Mouse (Mus musculus) kidney, postnatal 0 days (tissue): ENCODE measurements around the gene Nbea. TPM values are rescaled to one million over a fixed set of nuclear protein-coding genes. Genes with fewer than 3 reads are reported as not detected.

Experiments used
- ATAC-seq: fragments of 200-750 bp; cut with Nextera tagmentation; replicated peaks from 2 replicates; pipeline ENCODE4 v1.8.0; 2017; ENCODE audit warnings: low read depth, moderate number of reproducible peaks, moderate TSS enrichment, moderate library complexity; ENCODE audit not compliant: low FRiP score
- DNase-seq: peaks from one replicate; pipeline ENCODE4 v3.0.0-alpha.2; 2016; ENCODE audit warnings: low spot score
- H3K27ac ChIP-seq: fragments of 300-500 bp; sonication (generic); 2 replicates; pipeline ENCODE4 v1.5.1; 2014; ENCODE audit warnings: mild to moderate bottlenecking
- H3K27me3 ChIP-seq: fragments of 300-500 bp; sonication (generic); 2 replicates; pipeline ENCODE4 v1.6.1; 2014; ENCODE audit warnings: low read length, mixed read lengths; ENCODE audit not compliant: insufficient read depth
- H3K36me3 ChIP-seq: fragments of 300-500 bp; sonication (generic); 2 replicates; pipeline ENCODE4 v1.6.1; 2014; ENCODE audit warnings: low read length, mixed read lengths; ENCODE audit not compliant: insufficient read depth
- H3K4me1 ChIP-seq: fragments of 300-500 bp; sonication (generic); replicated peaks from 2 replicates; pipeline ENCODE4 v1.6.1; 2014; ENCODE audit warnings: antibody characterized with exemption, low read length, mixed read lengths; ENCODE audit not compliant: insufficient read depth
- H3K4me2 ChIP-seq: fragments of 300-500 bp; sonication (generic); 2 replicates; pipeline ENCODE4 v1.6.1; 2014; ENCODE audit warnings: mild to moderate bottlenecking, low read length, moderate library complexity, mixed read lengths
- H3K4me3 ChIP-seq: fragments of 300-500 bp; sonication (generic); replicated peaks from 2 replicates; pipeline ENCODE4 v1.5.1; 2014; ENCODE audit warnings: low read depth, low read length
- H3K9ac ChIP-seq: fragments of 300-500 bp; sonication (generic); 2 replicates; pipeline ENCODE4 v1.6.1; 2014; ENCODE audit warnings: low read depth, low read length
- H3K9me3 ChIP-seq: fragments of 300-500 bp; sonication (generic); replicated peaks from 2 replicates; pipeline ENCODE4 v1.6.1; 2016; ENCODE audit warnings: low read length, inconsistent platforms, mixed read lengths
- CTCF ChIP-seq: IDR thresholded peaks from 2 replicates; pipeline ENCODE4 v1.5.1; 2016; ENCODE audit warnings: antibody characterized with exemption, low read depth, mild to moderate bottlenecking, moderate library complexity
- WGBS: fragments of 180-500 bp; shearing (Covaris S2); extraction: QIAGEN DNeasy Blood & Tissue Kit; methylation state at CpG from one replicate; pipeline ENCODE4 v1.1.7; 2014; 5-methylcytosine and 5-hydroxymethylcytosine counted together
- polyA plus RNA-seq: library from polyadenylated mRNA; unstranded; fragments of >200 nt; fragmentation: Nextera tagmentation; extraction: Ambion mirVana; gene quantifications from 2 replicates; pipeline ENCODE4 v1.2.1, GENCODE M21; 2015

Nbea gene
- polyA plus RNA-seq, 1 experiment from 2014 or later: 8.6 TPM

DNA sequence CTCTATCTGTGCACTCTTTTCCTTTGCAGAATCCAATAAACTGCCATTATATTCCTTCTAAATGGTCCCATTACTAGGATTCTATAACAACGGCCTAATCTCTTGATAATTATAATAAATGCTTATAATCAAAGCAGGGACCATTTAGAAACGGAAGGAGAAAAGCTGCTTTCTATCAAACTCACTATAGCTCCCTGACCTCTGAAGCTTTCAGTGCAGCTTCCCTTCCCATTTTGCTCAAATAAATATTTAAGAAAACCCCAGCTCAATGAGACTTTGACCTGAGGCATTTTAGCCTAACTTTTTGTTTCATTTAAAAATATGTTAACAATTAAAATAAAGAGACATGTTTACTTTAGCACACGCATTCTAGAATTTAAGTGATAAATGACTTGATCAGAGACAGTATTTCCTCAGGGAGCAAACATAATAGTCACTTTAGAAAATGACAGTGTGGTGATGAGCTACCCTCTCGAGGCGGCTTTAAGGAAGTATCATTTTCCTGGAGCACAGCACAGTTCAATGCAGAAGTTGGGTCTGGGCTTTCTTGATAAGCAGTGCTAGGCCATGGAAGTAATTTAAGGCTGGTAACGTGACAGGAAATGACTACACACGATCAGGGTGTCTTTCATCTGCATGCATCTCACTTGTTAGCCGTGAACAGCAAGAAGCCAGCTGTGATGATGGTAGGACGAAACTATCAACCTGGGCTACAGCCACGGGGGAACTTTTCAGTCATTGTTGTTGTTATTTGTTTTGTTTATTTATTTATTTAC is 354.8 kb downstream of the Nbea start:
- H3K9me3 ChIP-seq: no peaks in the 10 kb centered on the region
- no peak overlapping the region for H3K4me2 ChIP-seq
- H3K36me3 ChIP-seq: no peaks in the 10 kb centered on the region
- H3K27ac ChIP-seq: no peak overlapping the region
- ATAC-seq (no peak), DNase-seq (peak; percentile 56)
- WGBS: 33% methylated on average over 10 of the region's 10 CpGs
- no peak overlapping the region for H3K4me3 ChIP-seq
- H3K4me1 ChIP-seq: no peaks in the 10 kb centered on the region
- H3K9ac ChIP-seq: no peak overlapping the region
- H3K27me3 ChIP-seq: no peaks in the 10 kb centered on the region
- no peak for TF ChIP-seq CTCF

DNA sequence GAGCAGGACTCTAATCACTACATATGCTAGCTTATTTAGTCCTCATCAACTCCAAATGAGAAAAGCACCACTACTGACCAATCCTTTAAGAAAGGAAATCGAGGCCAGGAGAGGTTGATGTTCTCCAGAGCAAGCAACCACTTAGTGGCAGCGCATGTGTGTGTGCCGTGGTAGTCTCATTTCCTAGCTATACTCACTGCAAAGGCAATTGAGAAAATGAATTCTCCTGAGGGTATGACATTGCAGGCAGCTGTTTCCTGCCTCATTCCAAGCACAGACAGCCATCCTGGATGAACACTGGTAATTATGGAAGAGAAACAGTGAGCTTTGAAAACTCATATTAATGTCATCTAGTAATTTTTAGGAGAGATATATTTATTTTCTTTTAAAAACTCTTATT is 358.6 kb downstream of the Nbea start:
- no peak overlapping the region for H3K9ac ChIP-seq
- H3K36me3 ChIP-seq: no peaks in the 10 kb centered on the region
- DNase-seq (peak; percentile 18), ATAC-seq (no peak)
- no peaks in the 10 kb centered on the region for H3K4me1 ChIP-seq
- 69% methylated on average over 3 of the region's 3 CpGs for WGBS
- TF ChIP-seq CTCF: no peak
- no peak overlapping the region for H3K4me2 ChIP-seq
- no peaks in the 10 kb centered on the region for H3K27me3 ChIP-seq
- H3K4me3 ChIP-seq: no peak overlapping the region
- H3K9me3 ChIP-seq: no peaks in the 10 kb centered on the region
- no peak overlapping the region for H3K27ac ChIP-seq

DNA sequence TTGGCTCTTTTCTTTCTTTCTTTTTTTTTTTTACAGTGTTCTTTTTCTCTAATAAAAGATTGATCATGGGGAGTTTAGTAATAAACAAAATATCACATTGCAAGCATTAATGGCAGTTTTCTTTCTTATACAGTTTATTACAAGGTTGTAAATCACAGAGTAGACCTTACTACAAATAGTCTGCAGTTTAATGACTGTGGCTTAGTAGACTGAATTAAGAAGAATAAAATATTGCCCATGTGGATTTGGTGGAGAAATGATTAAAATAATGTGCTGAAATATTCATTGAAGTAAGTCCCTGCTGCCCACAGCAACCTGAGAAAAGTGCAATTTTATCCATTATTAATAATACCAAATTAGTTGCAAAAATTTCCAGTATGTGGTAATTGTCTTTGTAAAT is 363.9 kb downstream of the Nbea start:
- ATAC-seq (no peak), DNase-seq (no peak)
- TF ChIP-seq CTCF: no peak
- no peaks in the 10 kb centered on the region for H3K36me3 ChIP-seq
- H3K4me2 ChIP-seq: no peak overlapping the region
- H3K4me3 ChIP-seq: no peak overlapping the region
- no peaks in the 10 kb centered on the region for H3K27me3 ChIP-seq
- no peaks in the 10 kb centered on the region for H3K4me1 ChIP-seq
- H3K27ac ChIP-seq: no peak overlapping the region
- no peaks in the 10 kb centered on the region for H3K9me3 ChIP-seq
- H3K9ac ChIP-seq: no peak overlapping the region

- ATAC-seq: no peak
- Histone ChIP-seq H3K4me1 (no peaks in the 10 kb centered on the region), H3K9me3 (no peaks in the 10 kb centered on the region), H3K4me2 (no peak overlapping the region), H3K9ac (no peak overlapping the region), H3K27ac (no peak overlapping the region), H3K27me3 (no peaks in the 10 kb centered on the region), H3K36me3 (no peaks in the 10 kb centered on the region), H3K4me3 (no peak overlapping the region)
- TF ChIP-seq CTCF: no peak
- 65% methylated on average over 2 of the region's 2 CpGs for WGBS
- no peak for DNase-seq
Observed at GRCm38 (mm10) chr3:55818082-55818481, 365.4 kb downstream of the Nbea start.

- Histone ChIP-seq H3K36me3 (no peaks in the 10 kb centered on the region), H3K4me3 (no peak overlapping the region), H3K9me3 (no peaks in the 10 kb centered on the region), H3K9ac (no peak overlapping the region), H3K4me1 (no peaks in the 10 kb centered on the region), H3K27me3 (no peaks in the 10 kb centered on the region), H3K4me2 (no peak overlapping the region), H3K27ac (no peak overlapping the region)
- no peak for ATAC-seq
- peak; percentile 31 for DNase-seq
- TF ChIP-seq CTCF: no peak
- WGBS: 66% methylated on average over 6 of the region's 6 CpGs
Observed at GRCm38 (mm10) chr3:55816638-55817375, 366.7 kb downstream of the Nbea start.

DNA sequence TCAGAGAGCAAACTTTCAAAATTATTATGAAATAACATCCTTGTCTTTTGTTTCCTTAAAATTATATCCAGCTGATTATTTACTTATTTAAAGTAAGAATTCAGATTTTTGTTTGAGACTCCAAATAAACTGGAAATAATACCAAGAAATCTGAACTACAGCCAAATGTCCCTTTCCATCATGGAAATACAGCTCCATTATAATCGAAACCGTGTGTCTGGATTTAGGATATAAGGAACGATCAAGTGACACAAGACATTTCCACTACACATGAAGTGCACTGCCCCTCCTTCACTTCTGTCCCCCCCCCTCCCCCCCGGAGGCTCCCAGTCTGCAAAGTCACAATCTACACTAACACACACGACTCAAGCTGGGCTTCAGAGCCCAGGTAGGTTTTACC is 367.4 kb downstream of the Nbea start:
- no peaks in the 10 kb centered on the region for H3K4me1 ChIP-seq
- H3K36me3 ChIP-seq: no peaks in the 10 kb centered on the region
- WGBS: 65% methylated on average over 5 of the region's 5 CpGs
- no peak overlapping the region for H3K4me2 ChIP-seq
- no peak for TF ChIP-seq CTCF
- H3K27me3 ChIP-seq: no peaks in the 10 kb centered on the region
- no peak overlapping the region for H3K4me3 ChIP-seq
- H3K27ac ChIP-seq: no peak overlapping the region
- DNase-seq (no peak), ATAC-seq (no peak)
- H3K9ac ChIP-seq: no peak overlapping the region
- no peaks in the 10 kb centered on the region for H3K9me3 ChIP-seq
